Mouse (Mus musculus) right cerebral cortex, postnatal 36 days (tissue): ENCODE data around the gene 2310039H08Rik.

ENCODE experiments used
- DNase-seq, 2 experiments: peaks; one replicate each; pipeline ENCODE4 v3.0.0; 2022; ENCODE audit warnings: low spot score in 2 of 2, mixed read lengths in 1 of 2

2310039H08Rik gene

GRCm38 (mm10) chr17:46772404-46773277 lies at the start of gene 2310039H08Rik:
TSS of gene 2310039H08Rik (plus strand) at chr17:46772635.
- peak; percentile 73 to 81 for DNase-seq

- no peak for DNase-seq
Observed at GRCm38 (mm10) chr17:46724477-46725084, 47.9 kb upstream of the 2310039H08Rik start.

GRCm38 (mm10) chr17:46725273-46725672 lies 47.2 kb upstream of the 2310039H08Rik start:
- no peak for DNase-seq

- DNase-seq = no peak
Observed at GRCm38 (mm10) chr17:46725731-46726645, 46.4 kb upstream of the 2310039H08Rik start.

- DNase-seq = no peak
Observed at GRCm38 (mm10) chr17:46727271-46727670, 45.2 kb upstream of the 2310039H08Rik start.

GRCm38 (mm10) chr17:46728021-46728420 lies 44.4 kb upstream of the 2310039H08Rik start:
- DNase-seq = no peak

GRCm38 (mm10) chr17:46728496-46728895 lies 43.9 kb upstream of the 2310039H08Rik start:
- no peak for DNase-seq

GRCm38 (mm10) chr17:46728904-46729318 lies 43.5 kb upstream of the 2310039H08Rik start, which contains the start of gene Gnmt:
TSS of gene Gnmt (minus strand) at chr17:46729168.
- no peak for DNase-seq

- no peak for DNase-seq
Observed at GRCm38 (mm10) chr17:46734055-46734454, 38.4 kb upstream of the 2310039H08Rik start.

GRCm38 (mm10) chr17:46735287-46735686 lies 37.1 kb upstream of the 2310039H08Rik start:
- DNase-seq = no peak

- DNase-seq = no peak
Observed at GRCm38 (mm10) chr17:46736160-46736559, 36.3 kb upstream of the 2310039H08Rik start.

- DNase-seq = no peak
Observed at GRCm38 (mm10) chr17:46741305-46741704, 31.1 kb upstream of the 2310039H08Rik start.

- no peak for DNase-seq
Observed at GRCm38 (mm10) chr17:46742986-46743385, 29.4 kb upstream of the 2310039H08Rik start.

GRCm38 (mm10) chr17:46745506-46745905 lies 26.9 kb upstream of the 2310039H08Rik start:
- DNase-seq = no peak

- DNase-seq = no peak
Observed at GRCm38 (mm10) chr17:46747234-46747633, 25.2 kb upstream of the 2310039H08Rik start.

GRCm38 (mm10) chr17:46747806-46748205 lies 24.6 kb upstream of the 2310039H08Rik start:
- DNase-seq = no peak

- no peak for DNase-seq
Observed at GRCm38 (mm10) chr17:46749282-46749681, 23.2 kb upstream of the 2310039H08Rik start.

- no peak for DNase-seq
Observed at GRCm38 (mm10) chr17:46750580-46750979, 21.9 kb upstream of the 2310039H08Rik start.

- no peak for DNase-seq
Observed at GRCm38 (mm10) chr17:46751056-46751793, 21.2 kb upstream of the 2310039H08Rik start.

- DNase-seq = peak; percentile 98 to 99
Observed at GRCm38 (mm10) chr17:46751794-46752556, 20.5 kb upstream of the 2310039H08Rik start, which contains the start of gene Cnpy3. TSS of gene Cnpy3 (minus strand) at chr17:46752214.
